Mouse (Mus musculus) stomach, embryonic 14.5 days (tissue): ENCODE measurements around the gene Oxnad1. TPM values are rescaled to one million over a fixed set of nuclear protein-coding genes. Genes with fewer than 3 reads are reported as not detected.
"Not testable (repeated sequence)": the region's sequence is repeated elsewhere in the genome, so short reads cannot be mapped to it uniquely, and the experiment has no call there.

Experiments used
- ATAC-seq: fragments of 200-750 bp; cut with Nextera tagmentation; 2 replicates; pipeline ENCODE4 v1.8.0; 2017; ENCODE audit warnings: low read depth, moderate TSS enrichment; ENCODE audit not compliant: insufficient number of reproducible peaks, insufficient read depth, low FRiP score
- H3K27ac ChIP-seq: fragments of 300-500 bp; sonication (generic); 2 replicates; pipeline ENCODE4 v1.5.1; 2014; ENCODE audit warnings: mild to moderate bottlenecking, low read length, moderate library complexity, mixed read lengths
- H3K27me3 ChIP-seq: fragments of 300-500 bp; sonication (generic); 2 replicates; pipeline ENCODE4 v1.6.1; 2014; ENCODE audit warnings: low read length, control low read depth, mixed read lengths; ENCODE audit not compliant: control insufficient read depth, insufficient read depth
- H3K36me3 ChIP-seq: fragments of 300-500 bp; sonication (generic); 2 replicates; pipeline ENCODE4 v1.6.1; 2014; ENCODE audit warnings: mild to moderate bottlenecking, control low read depth, low read length, moderate library complexity, mixed read lengths; ENCODE audit not compliant: control insufficient read depth, insufficient read depth
- H3K4me1 ChIP-seq: fragments of 300-500 bp; sonication (generic); 2 replicates; pipeline ENCODE4 v1.6.1; 2014; ENCODE audit warnings: low read length, control low read depth, mixed read lengths; ENCODE audit not compliant: control insufficient read depth, insufficient read depth
- H3K4me2 ChIP-seq: fragments of 300-500 bp; sonication (generic); replicated peaks from 2 replicates; pipeline ENCODE4 v1.6.1; 2014; ENCODE audit warnings: low read depth, low read length, control low read depth
- H3K4me3 ChIP-seq: fragments of 300-500 bp; sonication (generic); 2 replicates; pipeline ENCODE4 v1.5.1; 2014; ENCODE audit warnings: low read depth, low read length, control low read depth
- H3K9ac ChIP-seq: fragments of 300-500 bp; sonication (generic); replicated peaks from 2 replicates; pipeline ENCODE4 v1.6.1; 2014; ENCODE audit warnings: low read depth, mild to moderate bottlenecking, control low read depth, low read length, moderate library complexity, mixed read lengths
- H3K9me3 ChIP-seq: fragments of 300-500 bp; sonication (generic); 2 replicates; pipeline ENCODE4 v1.6.1; 2016; ENCODE audit warnings: low read depth, low read length, control low read depth; ENCODE audit not compliant: control insufficient read depth
- WGBS: fragments of 180-500 bp; shearing (Covaris S2); extraction: QIAGEN DNeasy Blood & Tissue Kit; methylation state at CpG from one replicate; pipeline ENCODE4 v1.1.7; 2014; 5-methylcytosine and 5-hydroxymethylcytosine counted together
- polyA plus RNA-seq: library from polyadenylated mRNA; unstranded; fragments of >200 nt; fragmentation: Nextera tagmentation; extraction: Ambion mirVana; gene quantifications from 2 replicates; pipeline ENCODE4 v1.2.1, GENCODE M21; 2014

Oxnad1 gene
- polyA plus RNA-seq, 1 experiment from 2014 or later = 19.3 TPM

GRCm38 (mm10) chr14:32120940-32121919, 36.1 kb downstream of the Oxnad1 start:
- WGBS = 68% methylated on average over 11 of the region's 11 CpGs
- no peaks in the 10 kb centered on the region for H3K27me3 ChIP-seq
- no peak overlapping the region for H3K4me2 ChIP-seq
- no peak overlapping the region for H3K9ac ChIP-seq
- no peak overlapping the region for H3K4me3 ChIP-seq
- no peaks in the 10 kb centered on the region for H3K9me3 ChIP-seq
- ATAC-seq = no peak
- H3K36me3 ChIP-seq = no peaks in the 10 kb centered on the region
- H3K4me1 ChIP-seq = no peaks in the 10 kb centered on the region
- no peak overlapping the region for H3K27ac ChIP-seq

- H3K27me3 ChIP-seq = no peaks in the 10 kb centered on the region
- H3K4me1 ChIP-seq = no peaks in the 10 kb centered on the region
- H3K4me2 ChIP-seq = no peak overlapping the region
- 55% methylated on average over 2 of the region's 2 CpGs for WGBS
- no peak overlapping the region for H3K4me3 ChIP-seq
- H3K9ac ChIP-seq = no peak overlapping the region
- H3K9me3 ChIP-seq = no peaks in the 10 kb centered on the region
- no peak overlapping the region for H3K27ac ChIP-seq
- H3K36me3 ChIP-seq = no peaks in the 10 kb centered on the region
- ATAC-seq = no peak
Measured at GRCm38 (mm10) chr14:32121920-32122315, 36.7 kb downstream of the Oxnad1 start.

- no peak overlapping the region for H3K4me3 ChIP-seq
- H3K36me3 ChIP-seq = no peaks in the 10 kb centered on the region
- H3K9me3 ChIP-seq = no peaks in the 10 kb centered on the region
- WGBS = 54% methylated on average over 3 of the region's 3 CpGs
- H3K9ac ChIP-seq = no peak overlapping the region
- H3K4me1 ChIP-seq = no peaks in the 10 kb centered on the region
- H3K4me2 ChIP-seq = no peak overlapping the region
- no peak overlapping the region for H3K27ac ChIP-seq
- no peak for ATAC-seq
- H3K27me3 ChIP-seq = no peaks in the 10 kb centered on the region
Measured at GRCm38 (mm10) chr14:32124261-32124660, 39.1 kb downstream of the Oxnad1 start.

- not testable (repeated sequence) for H3K4me2 ChIP-seq, H3K36me3 ChIP-seq, H3K27ac ChIP-seq, ATAC-seq, H3K4me3 ChIP-seq, H3K27me3 ChIP-seq, H3K4me1 ChIP-seq, H3K9ac ChIP-seq, H3K9me3 ChIP-seq
- 81% methylated on average over 5 of the region's 5 CpGs for WGBS
Measured at GRCm38 (mm10) chr14:32125256-32125655, 40.1 kb downstream of the Oxnad1 start.

- no peak for ATAC-seq
- no peaks in the 10 kb centered on the region for H3K36me3 ChIP-seq
- no peak overlapping the region for H3K27ac ChIP-seq
- H3K27me3 ChIP-seq = no peaks in the 10 kb centered on the region
- no peaks in the 10 kb centered on the region for H3K9me3 ChIP-seq
- H3K4me2 ChIP-seq = no peak overlapping the region
- H3K4me1 ChIP-seq = no peaks in the 10 kb centered on the region
- 74% methylated on average over 5 of the region's 5 CpGs for WGBS
- no peak overlapping the region for H3K9ac ChIP-seq
- no peak overlapping the region for H3K4me3 ChIP-seq
Measured at GRCm38 (mm10) chr14:32128409-32128808, 43.2 kb downstream of the Oxnad1 start.

- no peak overlapping the region for H3K4me3 ChIP-seq
Measured at GRCm38 (mm10) chr14:32131836-32132235, 46.7 kb downstream of the Oxnad1 start.

GRCm38 (mm10) chr14:32134293-32134692, 49.1 kb downstream of the Oxnad1 start:
- Histone ChIP-seq H3K4me2 (no peak overlapping the region), H3K27me3 (no peaks in the 10 kb centered on the region), H3K4me3 (no peak overlapping the region), H3K36me3 (no peaks in the 10 kb centered on the region), H3K9ac (no peak overlapping the region), H3K4me1 (no peaks in the 10 kb centered on the region; the same call in 1 of the 2 replicates), H3K27ac (no peak overlapping the region), H3K9me3 (no peaks in the 10 kb centered on the region)
- ATAC-seq = no peak
- 28% methylated on average over 2 of the region's 2 CpGs for WGBS

More at GRCm38 (mm10) chr14:32131836-32132235, 46.7 kb downstream of the Oxnad1 start:
- no peak for ATAC-seq
- no peaks in the 10 kb centered on the region for H3K36me3 ChIP-seq
- no peak overlapping the region for H3K9ac ChIP-seq
- no peaks in the 10 kb centered on the region; the same call in 1 of the 2 replicates for H3K4me1 ChIP-seq
- no peak overlapping the region for H3K4me2 ChIP-seq
- 54% methylated on average over 4 of the region's 4 CpGs for WGBS
- H3K27ac ChIP-seq = no peak overlapping the region
- no peaks in the 10 kb centered on the region for H3K27me3 ChIP-seq
- H3K9me3 ChIP-seq = no peaks in the 10 kb centered on the region

GRCm38 (mm10) chr14:32136467-32136866, 51.3 kb downstream of the Oxnad1 start:
- not testable (repeated sequence) for H3K9ac ChIP-seq, H3K9me3 ChIP-seq, H3K36me3 ChIP-seq, ATAC-seq, H3K4me1 ChIP-seq, H3K4me3 ChIP-seq, H3K27ac ChIP-seq, H3K4me2 ChIP-seq, H3K27me3 ChIP-seq
- WGBS = 53% methylated on average over 3 of the region's 3 CpGs
